Mouse (Mus musculus) CH12.LX (cell line): ENCODE results near the gene Sdr39u1. TPM values are rescaled to one million over a fixed set of nuclear protein-coding genes. Genes with fewer than 3 reads are reported as not detected.
A peak's percentile ranks its signal among the peaks of the same experiment; 100 is the strongest.

Experiments used
- DNase-seq: peaks from one replicate; pipeline ENCODE4 v3.0.0-alpha.2; 2013; ENCODE audit errors: extremely low read depth
- H3K27ac ChIP-seq: 2 replicates; pipeline ENCODE4 v1.5.1; 2012; ENCODE audit warnings: low read depth, mild to moderate bottlenecking, control low read depth, moderate library complexity; ENCODE audit not compliant: insufficient read depth
- H3K27me3 ChIP-seq: replicated peaks from 2 replicates; pipeline ENCODE3; 2012; ENCODE audit warnings: inconsistent platforms
- H3K36me3 ChIP-seq, 2 experiments: replicated peaks in 1 of 2; 2 replicates each; pipeline versions ENCODE3 to v1.6.1; 2012; ENCODE audit warnings: inconsistent platforms in 1 of 2, low read length in 1 of 2, mild to moderate bottlenecking in 1 of 2, mixed read lengths in 1 of 2, moderate library complexity in 1 of 2; ENCODE audit not compliant: control insufficient read depth in 1 of 2, insufficient read depth in 1 of 2
- H3K4me1 ChIP-seq, 2 experiments: 2 replicates each; pipeline ENCODE4 v1.6.1; 2012; ENCODE audit warnings: inconsistent platforms in 1 of 2, moderate library complexity in 1 of 2; ENCODE audit not compliant: insufficient read depth in 2 of 2, control insufficient read depth in 1 of 2
- H3K4me2 ChIP-seq: 2 replicates; pipeline ENCODE4 v1.6.1; 2012; ENCODE audit warnings: low read depth, mild to moderate bottlenecking, control low read depth; ENCODE audit not compliant: poor library complexity, insufficient read depth, severe bottlenecking
- H3K4me3 ChIP-seq, 3 experiments: fragments of 150-350 bp in 1 of 3; sonication (generic) in 1 of 3; replicated peaks in 1 of 3; 2 replicates each; pipeline versions ENCODE3 to v1.5.1; 2011 to 2012; ENCODE audit warnings: low read depth in 2 of 3, low read length in 2 of 3, mild to moderate bottlenecking in 2 of 3, moderate library complexity in 2 of 3, control low read depth in 1 of 3, improper control_type of control experiment in 1 of 3, inconsistent platforms in 1 of 3, mixed read lengths in 1 of 3; ENCODE audit not compliant: poor library complexity in 1 of 3
- H3K79me2 ChIP-seq: replicated peaks from 2 replicates; pipeline ENCODE4 v1.6.1; 2012; ENCODE audit warnings: mild to moderate bottlenecking, moderate library complexity; ENCODE audit not compliant: control insufficient read depth, poor library complexity, insufficient read depth, severe bottlenecking; ENCODE audit errors: extremely low read depth
- H3K9ac ChIP-seq: 2 replicates; pipeline ENCODE4 v1.6.1; 2012; ENCODE audit warnings: low read depth, mild to moderate bottlenecking, control low read depth, moderate library complexity; ENCODE audit not compliant: insufficient read depth
- H3K9me3 ChIP-seq: replicated peaks from 2 replicates; pipeline ENCODE3; 2012; ENCODE audit warnings: low read length, inconsistent platforms, mixed read lengths
- BHLHE40 ChIP-seq: IDR thresholded peaks from 2 replicates; pipeline ENCODE4 v1.6.1; 2011; ENCODE audit warnings: mild to moderate bottlenecking, low read depth, low read length, improper control_type of control experiment
- CHD1 ChIP-seq: IDR thresholded peaks from 2 replicates; pipeline ENCODE4 v1.6.1; 2012; ENCODE audit warnings: low read depth, low read length, improper control_type of control experiment, inconsistent platforms
- CHD2 ChIP-seq: IDR thresholded peaks from 2 replicates; pipeline ENCODE4 v1.6.1; 2011; ENCODE audit warnings: low read length, improper control_type of control experiment
- CTCF ChIP-seq, 2 experiments: IDR thresholded peaks in 1 of 2; conservative IDR thresholded peaks in 1 of 2; 2 replicates each; pipeline ENCODE4 v1.5.1; 2011 to 2012; ENCODE audit warnings: low read depth in 2 of 2, low read length in 2 of 2, improper control_type of control experiment in 1 of 2, inconsistent platforms in 1 of 2, mild to moderate bottlenecking in 1 of 2, moderate library complexity in 1 of 2
- E2F4 ChIP-seq: IDR thresholded peaks from 2 replicates; pipeline ENCODE4 v1.6.1; 2011; ENCODE audit warnings: low read depth, low read length, improper control_type of control experiment; ENCODE audit not compliant: insufficient replicate concordance
- ELF1 ChIP-seq: IDR thresholded peaks from 2 replicates; pipeline ENCODE4 v1.6.1; 2014; ENCODE audit warnings: low read depth, mild to moderate bottlenecking, inconsistent platforms, low read length, improper control_type of control experiment
- EP300 ChIP-seq: IDR thresholded peaks from 2 replicates; pipeline ENCODE4 v1.6.1; 2011; ENCODE audit warnings: low read length, improper control_type of control experiment
- ETS1 ChIP-seq: conservative IDR thresholded peaks from 2 replicates; pipeline ENCODE4 v1.6.1; 2012; ENCODE audit warnings: low read depth, mild to moderate bottlenecking, inconsistent platforms, low read length, improper control_type of control experiment, moderate library complexity
- GABPA ChIP-seq: IDR thresholded peaks from 2 replicates; pipeline ENCODE4 v1.6.1; 2012; ENCODE audit warnings: low read depth, low read length, improper control_type of control experiment, inconsistent platforms; ENCODE audit not compliant: insufficient replicate concordance
- HCFC1 ChIP-seq: IDR thresholded peaks from 2 replicates; pipeline ENCODE4 v1.6.1; 2012; ENCODE audit warnings: low read depth, mild to moderate bottlenecking, inconsistent platforms, low read length, improper control_type of control experiment
- IRF4 ChIP-seq: IDR thresholded peaks from 2 replicates; pipeline ENCODE4 v1.6.1; 2014; ENCODE audit warnings: low read depth, mild to moderate bottlenecking, inconsistent platforms, low read length, improper control_type of control experiment
- JUN ChIP-seq: IDR thresholded peaks from 2 replicates; pipeline ENCODE4 v1.6.1; 2011; ENCODE audit warnings: low read depth, mild to moderate bottlenecking, low read length, improper control_type of control experiment, moderate library complexity; ENCODE audit not compliant: insufficient read depth
- JUND ChIP-seq: conservative IDR thresholded peaks from 2 replicates; pipeline ENCODE4 v1.6.1; 2011; ENCODE audit warnings: low read depth, low read length, improper control_type of control experiment
- KAT2A ChIP-seq: IDR thresholded peaks from 2 replicates; pipeline ENCODE4 v1.6.1; 2012; ENCODE audit warnings: low read length, improper control_type of control experiment, inconsistent platforms; ENCODE audit not compliant: insufficient replicate concordance
- MAFK ChIP-seq: IDR thresholded peaks from 2 replicates; pipeline ENCODE4 v1.6.1; 2011; ENCODE audit warnings: low read length, improper control_type of control experiment; ENCODE audit not compliant: insufficient replicate concordance
- MAX ChIP-seq: IDR thresholded peaks from 2 replicates; pipeline ENCODE4 v1.6.1; 2011; ENCODE audit warnings: low read length, improper control_type of control experiment
- MAZ ChIP-seq: IDR thresholded peaks from 2 replicates; pipeline ENCODE4 v1.6.1; 2012; ENCODE audit warnings: low read depth, mild to moderate bottlenecking, inconsistent platforms, low read length, improper control_type of control experiment, moderate library complexity
- MEF2A ChIP-seq: IDR thresholded peaks from 2 replicates; pipeline ENCODE4 v1.6.1; 2014; ENCODE audit warnings: low read depth, mild to moderate bottlenecking, inconsistent platforms, low read length, improper control_type of control experiment, borderline replicate concordance
- MXI1 ChIP-seq: IDR thresholded peaks from 2 replicates; pipeline ENCODE4 v1.6.1; 2011; ENCODE audit warnings: mild to moderate bottlenecking, low read depth, low read length, improper control_type of control experiment
- MYC ChIP-seq: IDR thresholded peaks from 2 replicates; pipeline ENCODE4 v1.6.1; 2011; ENCODE audit warnings: low read depth, mild to moderate bottlenecking, improper control_type of control experiment, low read length
- NELFE ChIP-seq: IDR thresholded peaks from 2 replicates; pipeline ENCODE4 v1.6.1; 2011; ENCODE audit warnings: low read depth, low read length, improper control_type of control experiment
- NRF1 ChIP-seq: IDR thresholded peaks from 2 replicates; pipeline ENCODE4 v1.6.1; 2014; ENCODE audit warnings: low read depth, mild to moderate bottlenecking, inconsistent platforms, low read length, improper control_type of control experiment, moderate library complexity
- POLR2A ChIP-seq: IDR thresholded peaks from 2 replicates; pipeline ENCODE4 v1.6.1; 2011; ENCODE audit warnings: low read depth, mild to moderate bottlenecking, improper control_type of control experiment, low read length
- POLR2AphosphoS2 ChIP-seq: IDR thresholded peaks from 2 replicates; pipeline ENCODE4 v1.6.1; 2011; ENCODE audit warnings: low read depth, low read length, improper control_type of control experiment
- RAD21 ChIP-seq: IDR thresholded peaks from 2 replicates; pipeline ENCODE4 v1.6.1; 2011; ENCODE audit warnings: low read depth, mild to moderate bottlenecking, low read length, improper control_type of control experiment, moderate library complexity
- RCOR1 ChIP-seq: conservative IDR thresholded peaks from 2 replicates; pipeline ENCODE4 v1.6.1; 2012; ENCODE audit warnings: low read depth, mild to moderate bottlenecking, inconsistent platforms, low read length, improper control_type of control experiment
- SIN3A ChIP-seq: IDR thresholded peaks from 2 replicates; pipeline ENCODE4 v1.6.1; 2012; ENCODE audit warnings: low read length, improper control_type of control experiment, inconsistent platforms
- SMC3 ChIP-seq: IDR thresholded peaks from 2 replicates; pipeline ENCODE4 v1.6.1; 2011; ENCODE audit warnings: low read depth, low read length, improper control_type of control experiment
- TBP ChIP-seq: conservative IDR thresholded peaks from 2 replicates; pipeline ENCODE4 v1.6.1; 2011; ENCODE audit warnings: low read depth, low read length, improper control_type of control experiment
- TCF12 ChIP-seq: IDR thresholded peaks from 2 replicates; pipeline ENCODE4 v1.6.1; 2014; ENCODE audit warnings: low read depth, mild to moderate bottlenecking, inconsistent platforms, low read length, improper control_type of control experiment
- UBTF ChIP-seq: IDR thresholded peaks from 2 replicates; pipeline ENCODE4 v1.6.1; 2012; ENCODE audit warnings: low read depth, mild to moderate bottlenecking, inconsistent platforms, low read length, improper control_type of control experiment, moderate library complexity
- USF1 ChIP-seq: IDR thresholded peaks from 2 replicates; pipeline ENCODE4 v1.6.1; 2014; ENCODE audit warnings: low read depth, mild to moderate bottlenecking, inconsistent platforms, low read length, improper control_type of control experiment
- USF2 ChIP-seq: conservative IDR thresholded peaks from 2 replicates; pipeline ENCODE4 v1.6.1; 2011; ENCODE audit warnings: low read depth, low read length, improper control_type of control experiment
- ZC3H11A ChIP-seq: IDR thresholded peaks from 2 replicates; pipeline ENCODE4 v1.6.1; 2012; ENCODE audit warnings: low read depth, mild to moderate bottlenecking, inconsistent platforms, low read length, improper control_type of control experiment
- ZKSCAN1 ChIP-seq: IDR thresholded peaks from 2 replicates; pipeline ENCODE4 v1.6.1; 2012; ENCODE audit warnings: low read depth, inconsistent platforms, low read length, improper control_type of control experiment, borderline replicate concordance
- ZMIZ1 ChIP-seq: IDR thresholded peaks from 2 replicates; pipeline ENCODE4 v1.6.1; 2012; ENCODE audit warnings: low read depth, mild to moderate bottlenecking, inconsistent platforms, low read length, improper control_type of control experiment
- ZNF384 ChIP-seq: IDR thresholded peaks from 2 replicates; pipeline ENCODE4 v1.6.1; 2012; ENCODE audit warnings: low read depth, low read length, improper control_type of control experiment, inconsistent platforms
- dilution Hi-C: fragments of 300-500 bp; cut with MboI; formaldehyde crosslinking; loops from 2 replicates; pipeline ENCODE4 v1.14.3; 2020; ENCODE audit warnings: low sequenced_read_pairs; ENCODE audit not compliant: extremely low pct_unique_long_range_greater_than_20kb, extremely low pct_ligation_motif_present
- in situ Hi-C: fragments of 300-500 bp; cut with MboI; formaldehyde crosslinking; loops from 3 replicates; pipeline ENCODE4 v1.14.3; 2019; ENCODE audit warnings: low sequenced_read_pairs, low pct_ligation_motif_present, low pct_unique_long_range_greater_than_20kb, mixed read lengths
- polyA plus RNA-seq: library from polyadenylated mRNA; unstranded; fragments of >175 nt; gene quantifications from 2 replicates; pipeline ENCODE4 v1.2.1, GENCODE M21; 2012; ENCODE audit warnings: low read depth; ENCODE audit not compliant: insufficient read length
- total RNA-seq, 2 experiments: library from RNA; depleted of rRNA; stranded (reverse); fragments of 300-350 nt in 1 of 2; fragments of >200 nt in 1 of 2; gene quantifications; 2 replicates each; pipeline ENCODE4 v1.2.3; 2012 to 2014

The Sdr39u1 gene
- total and polyA plus RNA-seq, 3 experiments = 61.4 to 90.8 (median 66.7) TPM

GRCm38 (mm10) chr14:55873714-55874683 lies 26.1 kb downstream of the Sdr39u1 start:
- Histone ChIP-seq H3K4me3 (peak overlapping the region; percentile 50 to 52 (median 51)), H3K36me3 (no peaks in the 10 kb centered on the region), H3K4me2 (peak overlapping the region; percentile 82), H3K27me3 (peaks cover 9% of the 10 kb centered on the region), H3K9me3 (peaks cover 10% of the 10 kb centered on the region), H3K79me2 (no peaks in the 10 kb centered on the region), H3K4me1 (peaks cover 1 to 31% of the 10 kb centered on the region in 2 experiments; a peak in 3 of 4 replicates), H3K27ac (no peak overlapping the region), H3K9ac (peak overlapping the region; percentile 27; the same call in 1 of the 2 replicates)
- in situ Hi-C loops = loop anchor here (5.0 kb wide), 1 partner anchor 33 kb away; no protein-coding TSS in a partner anchor
- dilution Hi-C loops = no loop called here
- peak; percentile 80 for DNase-seq
- TF ChIP-seq CTCF (conservative IDR thresholded peaks at IDR 0.05 in 1 of 2, IDR thresholded peaks at IDR 0.05 in 1 of 2; ENCODE audit: low read depth in 2 of 2, low read length in 2 of 2) (peak; percentile 82 to 97), POLR2A (peak; percentile 31; the same call in 1 of the 2 replicates), E2F4 (no peak), MEF2A (no peak), MXI1 (peak; percentile 45; the same call in 1 of the 2 replicates), TCF12 (no peak; the same call in 1 of the 2 replicates), BHLHE40 (no peak), USF1 (no peak), NRF1 (no peak), RCOR1 (no peak), MAZ (0 out of 2 replicates have a peak, but pooled peaks have one; percentile 2), ZKSCAN1 (no peak), POLR2AphosphoS2 (no peak), SMC3 (peak; percentile 94), JUN (no peak), MYC (0 out of 2 replicates have a peak, but pooled peaks have one; percentile 33), ETS1 (no peak), ZC3H11A (peak; percentile 51), RAD21 (peak; percentile 97), SIN3A (peak; percentile 64; the same call in 1 of the 2 replicates), MAFK (no peak), ELF1 (peak; percentile 36; the same call in 1 of the 2 replicates), UBTF (no peak), CHD2 (peak; percentile 19; the same call in 1 of the 2 replicates), EP300 (no peak; the same call in 1 of the 2 replicates), IRF4 (no peak; the same call in 1 of the 2 replicates), TBP (no peak), MAX (no peak), USF2 (no peak), NELFE (peak; percentile 31; the same call in 1 of the 2 replicates), JUND (0 out of 2 replicates have a peak, but pooled peaks have one; percentile 6), KAT2A (no peak), CHD1 (no peak), HCFC1 (no peak), GABPA (no peak), ZMIZ1 (no peak), ZNF384 (no peak)
